Mouse (Mus musculus) liver, embryonic 13.5 days (tissue): ENCODE measurements around the gene Odr4. TPM values are rescaled to one million over a fixed set of nuclear protein-coding genes. Genes with fewer than 3 reads are reported as not detected.
A peak's percentile ranks its signal among the peaks of the same experiment; 100 is the strongest.

ENCODE experiments used
- ATAC-seq: fragments of 200-750 bp; cut with Nextera tagmentation; 2 replicates; pipeline ENCODE4 v1.8.0; 2017; ENCODE audit warnings: low read depth, mild to moderate bottlenecking, moderate number of reproducible peaks, moderate library complexity
- DNase-seq: peaks from one replicate; pipeline ENCODE4 v3.0.0; 2022
- H3K27ac ChIP-seq: fragments of 300-500 bp; sonication (generic); 2 replicates; pipeline ENCODE4 v1.5.1; 2015; ENCODE audit warnings: moderate library complexity, mild to moderate bottlenecking, inconsistent platforms
- H3K27me3 ChIP-seq: fragments of 300-500 bp; sonication (generic); 2 replicates; pipeline ENCODE4 v1.6.1; 2015; ENCODE audit warnings: mild to moderate bottlenecking, inconsistent platforms
- H3K36me3 ChIP-seq: fragments of 300-500 bp; sonication (generic); 2 replicates; pipeline ENCODE4 v1.6.1; 2015; ENCODE audit warnings: mild to moderate bottlenecking, inconsistent platforms
- H3K4me1 ChIP-seq: fragments of 300-500 bp; sonication (generic); replicated peaks from 2 replicates; pipeline ENCODE4 v1.6.1; 2015; ENCODE audit warnings: inconsistent platforms
- H3K4me2 ChIP-seq: fragments of 300-500 bp; sonication (generic); 2 replicates; pipeline ENCODE4 v1.6.1; 2015; ENCODE audit warnings: inconsistent platforms, mild to moderate bottlenecking, moderate library complexity
- H3K4me3 ChIP-seq: fragments of 300-500 bp; sonication (generic); replicated peaks from 2 replicates; pipeline ENCODE4 v1.5.1; 2015; ENCODE audit warnings: mild to moderate bottlenecking, inconsistent platforms
- H3K9ac ChIP-seq: fragments of 300-500 bp; sonication (generic); 2 replicates; pipeline ENCODE4 v1.6.1; 2015; ENCODE audit warnings: mild to moderate bottlenecking, inconsistent platforms
- H3K9me3 ChIP-seq: fragments of 300-500 bp; sonication (generic); replicated peaks from 2 replicates; pipeline ENCODE4 v1.6.1; 2016; ENCODE audit warnings: inconsistent platforms
- WGBS: fragments of 180-500 bp; shearing (Covaris S2); methylation state at CpG from one replicate; pipeline ENCODE4 v1.1.7; 2015; ENCODE audit not compliant: insufficient replicate concordance; 5-methylcytosine and 5-hydroxymethylcytosine counted together
- polyA plus RNA-seq: library from polyadenylated mRNA; unstranded; fragments of >200 nt; fragmentation: Nextera tagmentation; extraction: Ambion mirVana; gene quantifications from 2 replicates; pipeline ENCODE4 v1.2.1, GENCODE M21; 2015

The Odr4 gene
- polyA plus RNA-seq, 1 experiment from 2014 or later = 17.3 TPM

DNA sequence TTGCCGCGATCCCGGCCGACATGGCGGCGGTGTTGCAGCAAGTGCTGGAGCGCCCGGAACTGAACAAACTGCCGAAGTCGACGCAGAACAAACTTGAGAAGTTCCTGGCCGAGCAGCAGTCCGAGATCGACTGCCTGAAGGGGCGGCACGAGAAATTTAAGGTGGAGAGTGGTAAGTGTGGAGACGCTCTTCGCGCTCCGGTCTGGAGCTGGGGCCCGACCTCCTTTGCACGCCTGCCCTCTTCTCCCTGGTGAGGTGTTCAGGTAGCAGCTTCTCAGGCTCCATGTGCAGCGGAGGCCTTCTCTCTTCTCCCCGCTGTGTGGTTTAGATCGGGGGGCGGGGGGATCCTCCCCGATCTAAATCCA lies 590 bp upstream of the Odr4 start:
- no peaks in the 10 kb centered on the region for H3K9me3 ChIP-seq
- H3K4me1 ChIP-seq = peaks cover 13% of the 10 kb centered on the region
- H3K4me3 ChIP-seq = peak overlapping the region; percentile 79
- no peak for DNase-seq
- no peaks in the 10 kb centered on the region for H3K27me3 ChIP-seq
- under 1% methylated on average over 27 of the region's 27 CpGs for WGBS
- H3K27ac ChIP-seq = peak overlapping the region; percentile 89
- ATAC-seq = peak; percentile 32
- peaks cover 38% of the 10 kb centered on the region for H3K36me3 ChIP-seq
- peak overlapping the region; percentile 68 for H3K4me2 ChIP-seq
- H3K9ac ChIP-seq = peak overlapping the region; percentile 86

DNA sequence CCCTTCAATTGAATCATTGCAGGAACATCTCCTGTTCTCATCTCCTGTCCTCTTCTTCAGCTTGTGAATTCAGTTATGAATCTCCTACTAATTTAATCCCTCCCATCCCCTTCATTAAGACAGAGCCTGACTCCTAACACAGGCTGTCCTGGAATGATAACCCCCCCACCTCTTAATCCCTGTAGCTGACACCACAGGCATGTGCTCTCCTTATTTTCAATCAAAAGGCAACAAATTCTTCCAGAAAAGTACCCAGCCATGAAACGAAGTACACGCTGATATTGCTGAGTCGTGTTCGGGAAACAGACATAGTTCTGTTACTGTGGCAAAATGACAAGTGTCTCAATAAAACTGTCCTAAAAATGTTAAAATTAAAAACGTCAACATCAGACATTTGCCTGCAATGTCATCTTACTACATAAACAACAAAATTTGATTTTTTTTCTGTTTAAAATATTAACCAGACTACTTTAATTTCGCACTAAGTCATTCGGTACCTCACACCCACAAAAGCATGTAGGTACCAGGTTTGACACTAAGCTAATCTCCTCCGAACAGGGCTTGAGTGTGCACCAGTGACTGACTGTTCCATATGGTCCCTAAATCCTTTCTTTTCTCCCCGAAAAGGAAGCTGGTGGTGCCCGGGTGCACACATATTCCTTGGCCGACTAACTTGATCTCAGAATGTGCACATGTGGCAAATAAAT lies 796 bp downstream of the Odr4 start:
- H3K27ac ChIP-seq = peak overlapping the region; percentile 89
- peak overlapping the region; percentile 78 for H3K9ac ChIP-seq
- H3K9me3 ChIP-seq = no peaks in the 10 kb centered on the region
- H3K4me1 ChIP-seq = peaks cover 13% of the 10 kb centered on the region
- H3K36me3 ChIP-seq = peaks cover 39% of the 10 kb centered on the region
- 9% methylated on average over 11 of the region's 11 CpGs for WGBS
- ATAC-seq (peak; percentile 4; the same call in 1 of the 2 replicates), DNase-seq (no peak)
- no peaks in the 10 kb centered on the region for H3K27me3 ChIP-seq
- H3K4me2 ChIP-seq = peak overlapping the region; percentile 68
- H3K4me3 ChIP-seq = peak overlapping the region; percentile 79

DNA sequence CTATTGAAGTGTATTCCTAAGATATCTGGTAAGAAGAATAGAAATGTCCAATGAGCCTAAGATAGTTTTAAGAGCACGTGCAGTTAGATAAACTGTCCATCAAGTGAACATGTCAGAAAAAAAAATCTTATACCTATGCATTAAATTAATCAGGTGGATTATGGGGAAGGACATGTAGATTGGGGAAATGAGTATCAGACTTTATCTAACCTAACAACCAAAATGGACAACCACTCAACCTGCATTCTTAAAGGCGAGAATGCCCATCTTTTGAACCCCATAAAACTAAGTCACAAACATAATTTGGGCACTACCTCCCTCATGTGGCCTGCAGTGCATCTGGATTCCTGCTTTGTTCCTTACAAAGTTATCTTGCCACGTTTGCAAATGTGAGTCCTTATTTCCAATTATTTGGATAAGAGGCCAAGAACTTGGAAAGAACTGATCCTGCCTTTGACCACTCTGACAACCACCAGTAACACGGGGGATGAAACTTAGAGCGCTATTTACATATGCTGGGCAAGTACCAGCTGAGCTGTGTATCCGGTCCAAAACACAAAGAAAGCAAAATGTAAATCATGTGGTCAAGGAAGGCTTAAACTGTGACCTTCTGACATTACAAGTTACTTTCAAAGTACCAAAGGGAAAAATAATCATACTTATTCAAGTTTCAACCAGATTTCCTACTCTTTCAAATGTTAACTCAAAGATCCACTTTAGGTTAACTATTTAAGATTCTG lies 3.3 kb downstream of the Odr4 start:
- Histone ChIP-seq H3K9ac (no peak overlapping the region), H3K36me3 (peaks cover 37% of the 10 kb centered on the region), H3K4me3 (no peak overlapping the region), H3K27me3 (no peaks in the 10 kb centered on the region), H3K4me1 (peaks cover 7% of the 10 kb centered on the region), H3K4me2 (no peak overlapping the region), H3K9me3 (no peaks in the 10 kb centered on the region), H3K27ac (no peak overlapping the region)
- DNase-seq (no peak), ATAC-seq (no peak)
- WGBS = 82% methylated on average over 6 of the region's 6 CpGs

DNA sequence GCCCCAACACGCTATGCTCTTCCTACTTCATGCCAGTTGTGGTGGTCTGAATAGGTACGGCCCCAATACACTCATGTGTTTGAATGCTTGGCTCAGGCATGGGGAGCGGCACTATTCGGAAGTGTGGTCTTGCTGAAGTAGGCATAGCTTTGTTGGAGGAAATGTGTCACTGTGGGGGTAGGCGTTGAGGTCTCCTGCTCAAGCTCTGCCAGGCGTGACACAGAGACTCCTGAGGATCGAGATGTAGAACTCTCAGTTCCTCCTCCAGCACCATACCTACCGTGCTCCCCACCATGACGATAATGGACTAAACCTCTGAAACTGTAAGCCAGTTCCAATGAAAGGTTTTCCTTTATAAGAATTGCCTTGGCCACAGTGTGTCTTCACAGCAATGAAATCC lies 5.3 kb downstream of the Odr4 start:
- Histone ChIP-seq H3K4me2 (no peak overlapping the region), H3K27ac (no peak overlapping the region), H3K9ac (no peak overlapping the region), H3K9me3 (no peaks in the 10 kb centered on the region), H3K4me1 (peaks cover 7% of the 10 kb centered on the region), H3K4me3 (no peak overlapping the region), H3K36me3 (peaks cover 48% of the 10 kb centered on the region), H3K27me3 (no peaks in the 10 kb centered on the region)
- WGBS = 79% methylated on average over 9 of the region's 9 CpGs
- no peak for ATAC-seq
- DNase-seq = no peak

DNA sequence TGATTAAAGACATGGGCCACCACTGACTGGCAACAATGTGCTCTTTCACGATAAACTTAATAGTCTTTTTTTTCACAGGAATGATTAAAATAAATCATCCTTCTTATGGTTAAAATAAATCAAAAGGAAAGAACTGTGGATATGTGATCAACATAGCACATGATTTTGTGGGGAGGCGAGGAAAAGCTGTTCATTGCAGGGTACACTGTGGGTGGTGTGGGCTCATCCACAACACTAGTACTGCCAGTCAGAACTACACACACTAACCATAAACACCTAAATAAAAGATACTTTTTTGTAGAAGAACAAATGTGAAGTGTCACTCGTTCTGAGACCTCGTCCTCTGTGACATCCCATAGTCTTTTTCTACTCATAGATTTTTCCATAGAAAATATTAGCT lies 8.7 kb downstream of the Odr4 start:
- no peak overlapping the region for H3K4me2 ChIP-seq
- 72% methylated on average over 4 of the region's 4 CpGs for WGBS
- H3K9me3 ChIP-seq = no peaks in the 10 kb centered on the region
- DNase-seq = no peak
- no peaks in the 10 kb centered on the region for H3K27me3 ChIP-seq
- no peak overlapping the region for H3K27ac ChIP-seq
- peaks cover 48% of the 10 kb centered on the region for H3K36me3 ChIP-seq
- no peak overlapping the region for H3K9ac ChIP-seq
- no peaks in the 10 kb centered on the region for H3K4me1 ChIP-seq
- H3K4me3 ChIP-seq = no peak overlapping the region
- no peak for ATAC-seq

DNA sequence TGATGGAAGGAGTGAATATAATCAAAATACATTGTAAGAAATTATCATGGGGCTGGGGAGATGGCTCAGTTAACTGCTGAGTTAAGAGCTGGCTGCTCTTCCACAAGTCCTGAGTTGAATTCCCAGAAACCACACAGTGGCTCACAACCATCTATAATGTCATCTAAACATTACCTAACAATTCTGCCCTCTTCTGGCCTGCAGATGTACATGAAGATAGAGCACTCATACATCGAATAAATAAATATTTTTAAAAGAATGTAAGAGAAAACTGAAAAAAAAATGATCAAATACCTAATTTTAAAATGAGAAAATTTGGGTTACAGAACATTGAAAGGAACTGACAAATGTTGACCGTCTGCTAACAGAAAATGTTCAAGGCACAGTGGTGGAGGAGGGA lies 18.6 kb downstream of the Odr4 start:
- H3K9ac ChIP-seq = no peak overlapping the region
- no peak overlapping the region for H3K4me2 ChIP-seq
- no peaks in the 10 kb centered on the region for H3K9me3 ChIP-seq

DNA sequence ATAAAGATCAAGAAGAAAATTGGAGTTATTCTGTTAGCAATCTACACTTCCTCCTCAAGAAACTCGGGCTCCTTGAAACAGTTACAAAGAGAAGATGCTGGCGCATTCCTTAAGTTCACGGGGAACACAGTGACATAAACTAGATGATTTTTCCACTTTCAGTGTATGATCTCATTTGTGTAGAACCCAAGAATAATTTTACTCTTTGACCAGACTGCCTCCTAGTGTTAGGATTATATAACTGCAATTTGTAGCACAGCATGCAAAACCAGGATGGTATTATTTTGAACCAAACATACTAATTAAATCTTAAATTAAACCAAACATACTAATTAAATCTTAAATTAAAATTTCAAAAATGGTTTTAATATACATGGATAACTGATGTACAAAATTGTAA lies 20.0 kb downstream of the Odr4 start:
- no peak for DNase-seq
- Histone ChIP-seq H3K4me2 (no peak overlapping the region), H3K27ac (no peak overlapping the region), H3K9me3 (no peaks in the 10 kb centered on the region), H3K4me3 (no peak overlapping the region), H3K27me3 (no peaks in the 10 kb centered on the region), H3K9ac (no peak overlapping the region), H3K36me3 (peaks cover 19% of the 10 kb centered on the region; the same call in 1 of the 2 replicates), H3K4me1 (no peaks in the 10 kb centered on the region)
- WGBS = 61% methylated on average over 3 of the region's 3 CpGs
- no peak for ATAC-seq

More for the DNA sequence above, 18.6 kb downstream of the Odr4 start:
- H3K4me1 ChIP-seq = no peaks in the 10 kb centered on the region
- no peak for ATAC-seq
- 68% methylated on average over 2 of the region's 2 CpGs for WGBS
- no peak overlapping the region for H3K4me3 ChIP-seq
- no peak overlapping the region for H3K27ac ChIP-seq
- no peaks in the 10 kb centered on the region for H3K27me3 ChIP-seq
- peaks cover 16% of the 10 kb centered on the region; the same call in 1 of the 2 replicates for H3K36me3 ChIP-seq
- DNase-seq = no peak

DNA sequence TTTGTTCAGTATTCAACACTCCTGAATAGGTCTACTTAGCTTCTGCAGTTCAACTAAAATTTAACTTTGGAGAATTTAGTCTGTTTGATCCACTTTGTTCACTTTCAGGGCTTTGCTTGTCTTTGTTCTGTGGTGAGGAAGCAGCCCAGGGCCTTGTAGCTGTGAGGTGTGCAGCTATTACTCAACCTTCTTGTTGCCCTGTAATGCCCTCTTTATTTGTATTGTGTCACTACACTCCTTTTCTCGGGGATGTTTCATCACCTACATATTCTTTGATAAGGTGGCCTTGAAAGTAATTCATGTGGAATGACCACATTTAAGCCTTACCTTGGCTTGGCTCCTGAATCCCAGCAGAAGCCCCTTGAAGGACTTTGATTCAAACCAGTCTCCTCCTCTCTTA lies 32.0 kb downstream of the Odr4 start:
- Histone ChIP-seq H3K36me3 (peaks cover 28% of the 10 kb centered on the region), H3K4me3 (no peak overlapping the region), H3K4me1 (no peaks in the 10 kb centered on the region), H3K9me3 (no peaks in the 10 kb centered on the region), H3K27me3 (no peaks in the 10 kb centered on the region), H3K27ac (no peak overlapping the region), H3K4me2 (no peak overlapping the region), H3K9ac (no peak overlapping the region)
- DNase-seq (no peak), ATAC-seq (no peak)
- WGBS = 76% methylated on average over 1 of the region's 1 CpGs

DNA sequence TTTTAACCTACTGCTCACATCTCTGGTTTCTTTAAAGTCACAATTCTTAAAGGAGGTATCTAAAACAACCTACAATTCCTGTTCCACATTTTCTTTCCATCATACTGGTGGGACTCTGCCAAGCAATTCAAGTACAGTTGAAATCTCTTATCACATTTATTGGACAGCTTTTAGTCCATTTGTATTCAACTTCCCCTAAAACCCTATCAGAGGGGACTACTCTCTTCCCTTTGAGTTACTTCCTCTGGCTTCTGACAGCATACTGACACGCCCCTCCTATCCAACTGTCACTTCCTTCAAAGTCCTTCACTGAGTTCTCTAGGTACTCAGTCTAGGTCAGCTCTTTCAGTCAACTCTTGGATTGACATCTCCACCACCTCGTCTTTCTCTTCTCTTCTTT lies 57.8 kb downstream of the Odr4 start:
- ATAC-seq = no peak

DNA sequence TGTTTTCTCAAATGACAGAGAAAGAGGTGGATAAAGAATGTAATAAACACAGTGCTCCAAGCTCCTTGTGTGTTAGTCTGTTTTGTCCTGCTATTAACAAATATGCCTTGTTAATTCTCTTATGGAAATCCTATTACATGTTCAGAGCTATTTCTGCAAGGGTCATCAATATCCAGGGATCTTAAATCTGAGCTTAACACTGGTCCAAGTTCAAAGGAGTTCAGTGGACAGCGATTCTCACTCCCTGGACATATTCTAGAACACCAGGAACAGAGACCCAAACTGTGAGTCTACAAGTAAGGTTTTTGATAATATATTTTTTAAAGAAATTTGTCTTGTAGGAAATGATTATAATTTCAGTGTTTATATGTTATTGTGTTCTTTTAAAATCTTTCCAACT lies 73.7 kb downstream of the Odr4 start, which contains the start of gene Pdc:
Gene Pdc (plus strand): TSS at position 213 of the 400 bp plus-strand sequence.
- Histone ChIP-seq H3K9me3 (no peaks in the 10 kb centered on the region), H3K4me3 (no peak within 1 kb of the TSS), H3K4me1 (no peaks in the 10 kb centered on the region), H3K36me3 (no peaks in the 10 kb centered on the region), H3K27ac (no peak within 1 kb of the TSS), H3K9ac (no peak within 1 kb of the TSS), H3K27me3 (no peaks in the 10 kb centered on the region), H3K4me2 (no peak within 1 kb of the TSS)
- DNase-seq (no peak), ATAC-seq (no peak)
- whole genome bisulfite sequencing = 61% methylated on average over 1 of the region's 1 CpGs

More for the DNA sequence above, 57.8 kb downstream of the Odr4 start:
- no peaks in the 10 kb centered on the region for H3K36me3 ChIP-seq
- H3K9me3 ChIP-seq = no peaks in the 10 kb centered on the region
- DNase-seq = no peak
- no peak overlapping the region for H3K27ac ChIP-seq
- H3K4me2 ChIP-seq = no peak overlapping the region
- no peak overlapping the region for H3K4me3 ChIP-seq
- H3K4me1 ChIP-seq = no peaks in the 10 kb centered on the region
- H3K27me3 ChIP-seq = no peaks in the 10 kb centered on the region
- 34% methylated on average over 2 of the region's 2 CpGs for WGBS
- no peak overlapping the region for H3K9ac ChIP-seq
